Mouse (Mus musculus) forebrain, embryonic 13.5 days (tissue): Measurements from ENCODE around the gene Cox14. TPM values are rescaled to one million over a fixed set of nuclear protein-coding genes. Genes with fewer than 3 reads are reported as not detected.
"Not testable (repeated sequence)": the region's sequence is repeated elsewhere in the genome, so short reads cannot be mapped to it uniquely, and the experiment has no call there.

ENCODE experiments used
- ATAC-seq: fragments of 200-750 bp; cut with Nextera tagmentation; 2 replicates; pipeline ENCODE4 v1.8.0; 2017
- H3K27ac ChIP-seq: fragments of 300-500 bp; sonication (generic); 2 replicates; pipeline ENCODE4 v1.5.1; 2015; ENCODE audit warnings: inconsistent platforms, mild to moderate bottlenecking, moderate library complexity
- H3K27me3 ChIP-seq: fragments of 300-500 bp; sonication (generic); 2 replicates; pipeline ENCODE4 v1.6.1; 2015; ENCODE audit warnings: mild to moderate bottlenecking, inconsistent platforms
- H3K36me3 ChIP-seq: fragments of 300-500 bp; sonication (generic); 2 replicates; pipeline ENCODE4 v1.6.1; 2015; ENCODE audit warnings: mild to moderate bottlenecking, inconsistent platforms; ENCODE audit not compliant: poor library complexity, severe bottlenecking
- H3K4me1 ChIP-seq: fragments of 300-500 bp; sonication (generic); 2 replicates; pipeline ENCODE4 v1.6.1; 2015; ENCODE audit warnings: inconsistent platforms
- H3K4me2 ChIP-seq: fragments of 300-500 bp; sonication (generic); 2 replicates; pipeline ENCODE4 v1.6.1; 2015; ENCODE audit warnings: inconsistent platforms, mild to moderate bottlenecking, moderate library complexity
- H3K4me3 ChIP-seq: fragments of 300-500 bp; sonication (generic); 2 replicates; pipeline ENCODE4 v1.5.1; 2015; ENCODE audit warnings: mild to moderate bottlenecking, inconsistent platforms
- H3K9ac ChIP-seq: fragments of 300-500 bp; sonication (generic); 2 replicates; pipeline ENCODE4 v1.6.1; 2015; ENCODE audit warnings: mild to moderate bottlenecking, inconsistent platforms
- H3K9me3 ChIP-seq: fragments of 300-500 bp; sonication (generic); replicated peaks from 2 replicates; pipeline ENCODE4 v1.6.1; 2016; ENCODE audit warnings: inconsistent platforms
- WGBS: fragments of 180-500 bp; shearing (Covaris S2); methylation state at CpG from one replicate; pipeline ENCODE4 v1.1.7; 2015; 5-methylcytosine and 5-hydroxymethylcytosine counted together
- polyA plus RNA-seq: library from polyadenylated mRNA; unstranded; fragments of >200 nt; fragmentation: Nextera tagmentation; extraction: Ambion mirVana; gene quantifications from 2 replicates; pipeline ENCODE4 v1.2.1, GENCODE M21; 2015

Gene Cox14
- polyA plus RNA-seq, 1 experiment from 2014 or later: 190 TPM

DNA sequence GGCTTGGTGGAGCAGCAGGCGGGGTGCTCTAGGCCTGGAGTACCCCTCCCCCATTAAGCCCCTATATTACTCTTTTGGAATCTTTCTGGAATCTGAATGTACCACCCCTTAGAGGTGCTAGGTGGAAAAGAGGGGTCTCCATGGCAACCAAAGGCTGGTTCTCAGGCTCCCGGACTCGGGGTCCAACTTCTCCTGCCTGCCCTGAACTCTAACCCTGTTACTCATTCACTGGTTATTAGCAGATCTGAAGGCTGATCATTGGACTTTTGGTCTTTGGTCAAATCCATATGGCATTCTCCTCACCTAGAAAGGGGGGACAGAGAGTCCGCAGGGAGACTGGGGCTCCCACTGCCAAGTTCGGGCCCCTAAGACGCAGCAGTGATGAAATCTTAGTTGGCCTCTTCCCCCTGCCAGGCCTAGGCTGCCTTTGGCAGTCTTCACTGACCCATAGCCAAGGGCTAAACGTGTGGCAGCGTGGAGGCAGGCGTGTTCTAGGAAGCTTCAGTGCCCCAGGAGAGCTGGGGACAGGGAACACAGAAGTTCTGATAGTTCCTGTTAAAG is 6.9 kb upstream of the Cox14 start:
- ATAC-seq: no peak
- Histone ChIP-seq H3K27ac (no peak overlapping the region), H3K27me3 (no peaks in the 10 kb centered on the region), H3K4me3 (no peak overlapping the region), H3K9ac (no peak overlapping the region), H3K4me2 (no peak overlapping the region), H3K4me1 (peaks cover 31% of the 10 kb centered on the region), H3K9me3 (no peaks in the 10 kb centered on the region), H3K36me3 (peaks cover 60% of the 10 kb centered on the region)
- 86% methylated on average over 9 of the region's 9 CpGs for WGBS

- Histone ChIP-seq H3K4me1 (peaks cover 44% of the 10 kb centered on the region), H3K27me3 (no peaks in the 10 kb centered on the region), H3K9ac (no peak overlapping the region), H3K36me3 (peaks cover 53% of the 10 kb centered on the region), H3K4me3 (no peak overlapping the region), H3K27ac (no peak overlapping the region), H3K9me3 (no peaks in the 10 kb centered on the region), H3K4me2 (no peak overlapping the region)
- no peak for ATAC-seq
- WGBS: 82% methylated on average over 8 of the region's 8 CpGs
Observed at GRCm38 (mm10) chr15:99719865-99720264, 5.6 kb upstream of the Cox14 start.

DNA sequence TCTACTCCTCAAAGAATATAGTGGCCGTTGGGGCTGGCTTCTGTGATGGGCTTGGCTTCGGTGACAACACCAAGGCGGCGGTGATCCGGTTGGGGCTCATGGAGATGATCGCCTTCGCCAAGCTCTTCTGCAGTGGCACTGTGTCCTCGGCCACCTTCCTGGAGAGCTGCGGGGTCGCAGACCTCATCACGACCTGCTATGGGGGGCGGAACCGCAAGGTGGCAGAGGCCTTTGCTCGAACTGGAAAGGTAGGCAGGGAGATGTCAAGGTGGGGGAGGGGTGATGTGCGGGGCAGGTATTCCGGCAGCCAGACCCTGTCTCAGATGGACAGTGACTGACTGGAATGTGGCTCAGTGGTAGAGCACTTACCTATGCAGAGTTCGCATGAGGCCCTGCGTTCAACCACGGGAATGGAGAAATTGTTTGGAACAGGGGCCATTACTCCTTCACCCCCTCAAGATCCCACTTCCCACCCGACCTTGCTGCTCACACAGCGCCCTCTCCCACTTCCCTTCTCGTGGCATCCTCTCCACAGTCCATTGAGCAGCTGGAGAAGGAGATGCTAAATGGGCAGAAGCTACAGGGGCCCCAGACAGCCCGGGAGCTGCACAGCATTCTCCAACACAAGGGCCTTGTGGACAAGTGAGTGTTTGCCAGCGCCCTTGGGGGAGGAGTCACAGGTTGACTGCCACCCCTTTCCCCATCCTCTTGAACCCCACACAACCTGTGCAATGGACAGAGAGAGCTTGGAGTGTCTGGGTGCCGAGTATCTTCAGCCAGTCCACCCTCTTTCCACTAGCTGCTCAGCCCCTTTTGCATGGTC is 3.3 kb upstream of the Cox14 start:
- Histone ChIP-seq H3K4me1 (peaks cover 41% of the 10 kb centered on the region), H3K27ac (no peak overlapping the region), H3K9me3 (no peaks in the 10 kb centered on the region), H3K4me3 (no peak overlapping the region), H3K27me3 (no peaks in the 10 kb centered on the region), H3K36me3 (peaks cover 48% of the 10 kb centered on the region), H3K9ac (no peak overlapping the region), H3K4me2 (no peak overlapping the region)
- WGBS: 83% methylated on average over 25 of the region's 25 CpGs
- no peak for ATAC-seq

GRCm38 (mm10) chr15:99723120-99723514 is 2.3 kb upstream of the Cox14 start:
- no peak overlapping the region for H3K4me2 ChIP-seq
- H3K27ac ChIP-seq: peak overlapping the region; percentile 31
- ATAC-seq: no peak
- H3K9ac ChIP-seq: 0 out of 2 replicates have a peak overlapping the region, but pooled peaks have one; percentile 21
- H3K27me3 ChIP-seq: no peaks in the 10 kb centered on the region
- no peaks in the 10 kb centered on the region for H3K9me3 ChIP-seq
- peaks cover 50% of the 10 kb centered on the region for H3K36me3 ChIP-seq
- peaks cover 35% of the 10 kb centered on the region for H3K4me1 ChIP-seq
- 62% methylated on average over 10 of the region's 10 CpGs for WGBS
- H3K4me3 ChIP-seq: no peak overlapping the region

GRCm38 (mm10) chr15:99723515-99724291 is 1.7 kb upstream of the Cox14 start:
- 17% methylated on average over 11 of the region's 11 CpGs for WGBS
- Histone ChIP-seq H3K4me2 (no peak overlapping the region), H3K9me3 (no peaks in the 10 kb centered on the region), H3K4me3 (no peak overlapping the region), H3K27ac (peak overlapping the region; percentile 31), H3K36me3 (peaks cover 51% of the 10 kb centered on the region), H3K4me1 (peaks cover 35% of the 10 kb centered on the region), H3K9ac (0 out of 2 replicates have a peak overlapping the region, but pooled peaks have one; percentile 21), H3K27me3 (no peaks in the 10 kb centered on the region)
- ATAC-seq: no peak

DNA sequence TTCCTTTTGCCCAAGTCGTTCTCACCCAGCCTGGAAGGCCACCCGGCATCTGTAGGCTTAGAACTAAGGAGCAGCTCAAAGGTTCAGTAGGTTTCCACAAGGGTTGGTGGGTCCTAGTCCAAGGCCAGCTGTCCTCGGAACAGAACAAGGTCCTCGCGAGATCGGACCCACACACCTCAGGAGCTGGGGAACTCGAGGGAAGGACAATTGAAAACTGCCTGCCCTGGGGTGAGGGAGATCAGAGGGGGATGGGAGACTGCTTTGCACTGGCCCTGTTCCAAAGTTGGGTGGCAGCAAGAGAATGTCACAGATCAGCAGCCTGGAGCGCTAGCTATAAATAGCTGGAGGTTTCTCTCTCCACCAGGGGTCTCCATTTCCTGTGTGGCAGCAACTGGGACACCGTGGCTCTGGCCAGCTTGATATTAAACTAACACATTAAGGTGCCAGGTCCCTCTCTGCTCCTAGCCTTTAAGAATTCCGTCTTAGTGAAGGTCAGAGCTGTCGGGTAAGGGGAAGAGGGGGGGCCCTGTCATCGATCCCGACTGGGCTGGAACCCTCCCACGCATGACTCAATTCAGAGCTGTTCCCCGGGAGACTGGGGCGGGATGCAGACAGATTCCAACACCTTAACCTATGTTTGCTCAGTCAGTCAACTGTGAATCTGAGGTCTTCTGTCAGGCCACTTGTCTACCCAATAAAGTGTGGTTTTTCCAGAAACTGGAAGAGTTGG is 961 bp upstream of the Cox14 start:
- H3K27me3 ChIP-seq: no peaks in the 10 kb centered on the region
- WGBS: 15% methylated on average over 16 of the region's 16 CpGs
- peak overlapping the region; percentile 36 for H3K27ac ChIP-seq
- peak overlapping the region; percentile 60 for H3K4me2 ChIP-seq
- H3K4me3 ChIP-seq: peak overlapping the region; percentile 86
- no peaks in the 10 kb centered on the region for H3K9me3 ChIP-seq
- ATAC-seq: peak; percentile 32
- peaks cover 53% of the 10 kb centered on the region for H3K36me3 ChIP-seq
- peak overlapping the region; percentile 93 for H3K9ac ChIP-seq
- peaks cover 35% of the 10 kb centered on the region for H3K4me1 ChIP-seq

- no peaks in the 10 kb centered on the region for H3K27me3 ChIP-seq
- no peak overlapping the region for H3K27ac ChIP-seq
- H3K36me3 ChIP-seq: peaks cover 52% of the 10 kb centered on the region
- peaks cover 35% of the 10 kb centered on the region for H3K4me1 ChIP-seq
- peak overlapping the region; percentile 92 for H3K4me2 ChIP-seq
- no peaks in the 10 kb centered on the region for H3K9me3 ChIP-seq
- peak overlapping the region; percentile 93 for H3K9ac ChIP-seq
- ATAC-seq: no peak
- H3K4me3 ChIP-seq: peak overlapping the region; percentile 86
- 78% methylated on average over 2 of the region's 2 CpGs for WGBS
Observed at GRCm38 (mm10) chr15:99726549-99726948, 1.1 kb downstream of the Cox14 start.

DNA sequence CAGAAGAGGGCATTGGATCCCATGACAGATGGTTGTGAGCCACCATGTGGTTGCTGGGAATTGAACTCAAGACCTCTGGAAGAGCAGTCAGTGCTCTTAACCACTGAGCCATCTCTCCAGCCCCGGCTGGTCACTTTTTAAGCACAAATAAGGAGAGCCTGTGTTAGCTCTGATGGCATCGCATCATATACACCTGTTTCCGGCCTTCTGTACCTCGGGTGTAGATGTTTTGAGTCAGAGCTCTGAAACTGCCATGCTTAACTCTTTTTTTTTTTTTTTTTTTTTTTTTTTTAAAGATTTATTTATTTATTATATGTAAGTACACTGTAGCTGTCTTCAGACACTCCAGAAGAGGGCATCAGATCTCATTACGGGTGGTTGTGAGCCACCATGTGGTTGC is 1.6 kb downstream of the Cox14 start:
- not testable (repeated sequence) for H3K9ac ChIP-seq, ATAC-seq, H3K4me3 ChIP-seq, H3K27me3 ChIP-seq, H3K9me3 ChIP-seq, H3K27ac ChIP-seq
- Histone ChIP-seq H3K4me1 (peaks cover 35% of the 10 kb centered on the region), H3K36me3 (peaks cover 50% of the 10 kb centered on the region), H3K4me2 (0 out of 2 replicates have a peak overlapping the region, but pooled peaks have one; percentile 92)
- 96% methylated on average over 4 of the region's 5 CpGs for WGBS

DNA sequence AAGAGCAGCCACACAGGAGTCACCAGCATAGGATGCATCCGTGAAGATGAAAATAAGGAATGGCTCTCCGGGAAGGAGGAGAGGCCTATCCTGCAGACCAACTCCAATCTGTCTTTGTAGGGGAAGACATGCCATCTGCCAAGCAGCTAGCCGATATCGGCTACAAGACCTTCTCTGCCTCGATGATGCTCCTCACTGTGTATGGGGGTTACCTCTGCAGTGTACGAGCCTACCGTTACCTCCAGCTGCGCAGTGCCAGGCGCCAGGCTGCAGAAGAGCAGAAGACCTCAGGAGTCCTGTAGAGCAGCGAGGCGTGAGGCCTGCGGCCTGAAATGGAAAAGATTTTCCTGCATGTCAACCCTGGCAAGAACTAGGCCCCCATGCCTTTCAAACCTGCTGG is 2.1 kb downstream of the Cox14 start:
- ATAC-seq: no peak
- 95% methylated on average over 12 of the region's 12 CpGs for WGBS
- no peaks in the 10 kb centered on the region for H3K9me3 ChIP-seq
- H3K9ac ChIP-seq: no peak overlapping the region
- H3K4me1 ChIP-seq: peaks cover 35% of the 10 kb centered on the region
- H3K4me3 ChIP-seq: no peak overlapping the region
- H3K36me3 ChIP-seq: peaks cover 47% of the 10 kb centered on the region
- H3K27ac ChIP-seq: no peak overlapping the region
- H3K4me2 ChIP-seq: no peak overlapping the region
- no peaks in the 10 kb centered on the region for H3K27me3 ChIP-seq

DNA sequence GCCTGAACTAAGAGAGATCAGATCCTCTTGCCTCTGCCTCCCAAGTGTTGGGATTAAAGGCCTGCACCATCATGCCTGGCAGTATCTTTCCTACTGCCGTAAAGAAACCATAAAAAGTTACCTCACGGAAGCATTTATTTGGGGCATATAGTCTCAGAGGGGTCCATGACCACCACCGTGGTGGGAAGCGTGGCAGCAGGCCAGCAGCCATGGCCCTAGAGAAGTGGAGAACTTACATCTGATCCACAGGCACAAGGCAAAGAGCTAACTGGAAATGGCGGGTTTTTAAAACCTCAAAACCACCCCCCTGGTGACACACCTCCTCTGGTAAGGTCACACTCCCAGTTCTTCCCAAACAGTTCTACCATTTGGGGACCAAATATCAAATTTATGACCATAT is 2.8 kb downstream of the Cox14 start:
- no peak overlapping the region for H3K4me2 ChIP-seq
- no peak for ATAC-seq
- no peak overlapping the region for H3K27ac ChIP-seq
- no peaks in the 10 kb centered on the region for H3K9me3 ChIP-seq
- H3K9ac ChIP-seq: no peak overlapping the region
- H3K36me3 ChIP-seq: peaks cover 50% of the 10 kb centered on the region
- no peaks in the 10 kb centered on the region for H3K27me3 ChIP-seq
- H3K4me1 ChIP-seq: peaks cover 31% of the 10 kb centered on the region
- WGBS: 96% methylated on average over 5 of the region's 5 CpGs
- H3K4me3 ChIP-seq: no peak overlapping the region

DNA sequence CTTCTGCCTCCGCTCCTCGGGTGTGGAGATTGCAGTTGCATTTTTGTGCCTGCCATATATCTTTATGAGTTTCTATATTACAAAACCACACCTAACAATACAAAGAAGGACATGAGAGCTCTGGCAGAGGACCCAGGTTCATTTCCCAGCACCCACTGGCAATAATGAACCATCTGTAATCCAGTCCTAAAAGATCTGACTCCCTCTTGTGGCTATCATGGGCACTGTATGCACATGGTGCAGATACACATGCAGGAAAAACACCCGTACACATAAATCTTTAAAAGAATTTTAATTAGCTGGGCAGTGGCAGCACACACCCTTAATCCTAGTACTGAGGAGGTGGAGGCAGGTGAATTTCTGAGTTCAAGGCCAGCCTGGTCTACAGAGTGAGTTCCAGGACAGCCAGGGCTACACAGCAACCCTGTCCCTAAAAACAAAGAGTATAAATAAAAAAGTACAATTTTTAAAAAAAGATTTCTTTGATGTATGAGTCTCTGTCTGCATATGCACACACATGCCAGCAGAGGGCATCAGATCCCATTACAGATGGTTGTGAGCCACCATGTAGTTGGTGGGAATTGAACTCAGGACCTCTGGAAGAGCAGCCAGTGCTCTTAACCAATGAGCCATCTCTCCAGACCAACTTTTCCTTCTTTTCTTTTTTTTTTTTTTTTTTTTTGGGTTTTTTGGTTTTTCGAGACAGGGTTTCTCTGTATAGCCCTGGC is 3.8 kb downstream of the Cox14 start:
- H3K4me1 ChIP-seq: peaks cover 21% of the 10 kb centered on the region
- ATAC-seq: no peak
- no peak overlapping the region for H3K4me3 ChIP-seq
- H3K9me3 ChIP-seq: no peaks in the 10 kb centered on the region
- H3K4me2 ChIP-seq: no peak overlapping the region
- no peak overlapping the region for H3K9ac ChIP-seq
- WGBS: 94% methylated on average over 3 of the region's 4 CpGs
- no peak overlapping the region for H3K27ac ChIP-seq
- H3K36me3 ChIP-seq: peaks cover 49% of the 10 kb centered on the region
- no peaks in the 10 kb centered on the region for H3K27me3 ChIP-seq
